Mouse (Mus musculus) spleen, postnatal 10 days (tissue): ENCODE measurements around the gene Rmdn2.

ENCODE experiments used
- DNase-seq, 2 experiments: peaks; one replicate each; pipeline ENCODE4 v3.0.0; 2021 to 2022; ENCODE audit warnings: low spot score in 2 of 2

The Rmdn2 gene

DNA sequence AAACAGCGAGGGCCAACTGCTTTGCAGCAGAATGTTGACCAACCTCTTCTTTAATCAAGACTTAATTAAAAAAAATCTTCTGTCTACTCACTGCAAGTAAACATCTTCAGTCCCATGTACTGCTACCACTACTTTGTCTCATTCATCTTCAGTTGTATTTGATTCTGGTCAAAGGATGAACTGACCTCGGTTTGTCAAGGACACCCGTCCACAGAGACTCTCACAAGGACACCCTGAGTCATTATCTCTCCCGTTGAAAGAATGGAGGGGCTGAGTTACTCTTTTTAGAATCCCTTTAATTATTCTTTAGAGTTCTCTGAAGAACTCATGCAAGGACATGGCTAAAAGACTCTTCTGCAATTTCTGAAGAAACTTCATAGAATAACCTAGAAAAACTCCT is at the start of gene Rmdn2:
Gene Rmdn2, plus strand, starts transcription at position 319 of the 400 bp plus-strand sequence.
- no peak for DNase-seq

DNA sequence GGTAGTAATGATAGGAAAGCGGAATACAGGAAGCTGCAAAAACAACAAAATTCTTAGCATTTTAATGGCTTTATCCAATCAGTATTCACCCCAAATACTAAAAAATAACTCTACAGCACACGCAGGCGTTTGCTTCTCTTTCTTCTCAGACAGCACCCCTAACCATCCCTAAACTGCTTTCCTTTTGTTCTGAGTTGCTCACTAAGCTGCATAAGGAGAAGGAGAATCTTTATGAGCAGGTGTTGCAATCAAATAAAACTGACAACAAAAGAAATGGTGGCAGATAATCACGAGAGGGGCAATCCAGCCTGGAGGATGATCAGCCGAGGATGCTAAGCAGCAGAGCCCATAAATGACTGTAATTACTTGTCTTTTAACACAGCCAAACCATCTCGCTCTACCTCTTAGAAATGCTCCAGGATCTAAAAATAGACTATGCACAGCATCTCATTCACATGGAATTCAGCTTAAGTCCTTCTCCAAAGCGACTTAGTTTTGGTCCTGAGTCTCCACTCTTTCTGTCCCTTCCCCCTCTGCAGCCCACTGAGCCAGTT is 48.5 kb upstream of the Rmdn2 start:
- no peak for DNase-seq

DNA sequence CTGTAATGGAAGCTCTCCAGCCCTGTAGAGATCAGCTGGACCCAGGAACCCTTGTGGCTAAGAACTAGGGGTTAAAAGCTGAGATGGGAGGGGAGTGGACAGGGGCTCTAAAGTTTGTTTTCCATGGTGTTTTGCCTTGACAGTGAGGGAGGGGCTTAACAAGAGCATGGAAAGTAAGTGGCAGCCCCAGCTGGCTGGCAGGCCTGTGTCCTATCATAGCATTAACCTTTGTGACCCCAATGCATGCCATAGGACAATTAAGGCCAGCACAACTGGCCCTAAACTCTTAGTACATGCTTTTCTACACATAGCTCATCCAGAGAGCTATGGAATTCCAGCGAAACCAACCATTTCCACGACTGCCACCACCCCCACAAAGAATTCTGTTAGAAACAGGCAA is 47.9 kb upstream of the Rmdn2 start:
- no peak for DNase-seq

DNA sequence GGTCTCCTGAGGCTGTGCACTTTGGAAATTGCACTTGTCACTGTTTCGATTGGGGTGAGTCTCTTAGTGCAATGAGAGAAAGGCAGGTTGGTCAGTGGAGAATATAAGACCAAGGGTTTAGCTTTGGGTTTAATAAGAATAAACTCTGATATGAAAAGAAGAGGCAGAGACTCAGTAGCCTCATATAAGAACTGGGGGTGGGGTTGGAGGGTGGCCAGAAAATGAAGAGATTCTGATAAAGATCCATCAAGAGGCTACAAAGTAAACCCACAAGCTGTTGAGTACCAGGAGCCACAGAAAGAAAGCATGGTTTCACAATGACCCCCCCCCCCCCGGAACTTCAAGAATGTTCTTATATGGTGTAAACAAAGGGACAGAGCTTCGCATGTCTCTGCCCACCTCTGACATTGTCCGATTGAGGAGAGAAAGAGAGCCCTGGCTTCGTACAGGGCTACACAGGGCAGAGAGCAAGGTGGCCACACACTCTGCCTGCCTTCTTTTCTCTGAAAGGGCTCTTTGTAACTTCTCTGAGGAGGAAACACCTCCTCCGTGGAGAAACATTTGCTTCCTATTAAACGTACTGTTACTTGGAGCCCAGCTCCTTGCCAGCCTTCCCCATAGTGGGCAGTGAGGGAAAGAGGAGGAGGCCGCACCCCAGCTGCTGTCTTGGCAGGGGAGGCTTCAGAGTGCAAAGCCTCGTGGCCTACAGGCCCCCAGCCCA is 46.3 kb upstream of the Rmdn2 start:
- DNase-seq = no peak

DNA sequence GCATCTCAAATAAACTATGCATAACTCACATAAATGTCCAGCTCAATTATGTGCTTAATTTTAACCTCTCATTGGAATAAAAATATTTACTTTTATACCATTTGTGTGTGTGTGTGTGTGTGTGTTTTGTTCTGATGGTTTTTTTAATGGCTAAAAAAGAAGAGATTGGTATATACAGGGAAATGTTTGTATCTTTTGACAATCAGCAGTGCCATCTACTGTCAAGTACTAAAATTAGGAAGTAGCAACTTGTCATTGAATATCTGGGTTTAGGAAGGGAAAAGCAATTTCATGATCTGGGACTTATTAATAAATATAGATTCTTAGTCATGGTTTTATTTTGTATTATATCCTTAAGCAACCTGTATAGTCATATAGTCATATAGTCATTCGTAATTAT is 43.3 kb upstream of the Rmdn2 start:
- DNase-seq = no peak

DNA sequence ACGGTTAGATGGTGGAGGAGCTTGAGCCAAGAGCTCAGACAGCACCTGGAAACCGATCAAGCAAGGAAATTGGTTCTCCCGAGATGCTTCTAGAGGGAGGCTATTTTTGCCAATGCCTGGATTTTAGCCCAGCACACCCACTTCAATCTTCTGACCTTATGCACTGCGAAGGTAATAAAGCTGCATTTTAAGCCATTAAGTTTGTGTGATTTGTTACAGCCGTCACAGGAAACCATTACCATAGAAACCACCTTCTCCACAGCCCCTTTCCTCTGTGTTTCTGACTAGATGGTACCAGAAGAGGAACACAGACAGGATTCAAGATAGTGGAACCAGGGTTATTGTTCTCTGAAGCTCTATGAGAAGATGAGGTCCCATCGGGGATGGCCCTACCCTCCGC is 33.3 kb upstream of the Rmdn2 start:
- DNase-seq = no peak

DNA sequence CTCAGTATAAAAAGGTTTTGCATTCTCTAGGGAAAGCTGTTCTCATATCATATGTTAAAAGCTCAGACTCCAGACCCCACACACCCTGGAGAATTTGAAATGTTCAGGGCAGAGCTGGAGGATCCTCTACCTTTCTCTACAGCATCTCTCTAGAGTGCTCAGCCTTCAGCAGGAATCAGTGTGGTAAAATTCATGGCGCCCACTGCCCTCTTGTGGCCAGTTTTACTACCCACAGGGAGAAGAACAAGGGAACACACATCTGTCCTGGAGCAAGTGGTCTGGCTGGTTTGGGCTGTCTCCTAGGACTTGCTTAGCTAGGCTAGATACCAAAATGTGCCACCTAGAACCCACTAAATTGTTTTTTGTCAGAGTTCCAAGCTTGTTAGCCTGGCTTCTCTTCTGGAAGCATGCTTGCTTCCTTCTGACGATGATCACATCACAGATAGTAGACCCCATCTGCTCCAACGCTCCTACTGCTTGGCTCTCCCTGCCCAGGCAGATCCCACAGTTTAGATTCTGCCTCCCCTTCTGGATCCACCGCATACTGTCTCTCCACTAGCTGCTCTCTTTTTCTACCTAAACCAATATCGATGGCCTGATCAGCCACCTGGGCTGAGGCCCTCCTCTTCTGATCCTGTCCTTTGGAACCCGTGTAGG is 31.3 kb upstream of the Rmdn2 start:
- DNase-seq = peak; percentile 29 to 70

DNA sequence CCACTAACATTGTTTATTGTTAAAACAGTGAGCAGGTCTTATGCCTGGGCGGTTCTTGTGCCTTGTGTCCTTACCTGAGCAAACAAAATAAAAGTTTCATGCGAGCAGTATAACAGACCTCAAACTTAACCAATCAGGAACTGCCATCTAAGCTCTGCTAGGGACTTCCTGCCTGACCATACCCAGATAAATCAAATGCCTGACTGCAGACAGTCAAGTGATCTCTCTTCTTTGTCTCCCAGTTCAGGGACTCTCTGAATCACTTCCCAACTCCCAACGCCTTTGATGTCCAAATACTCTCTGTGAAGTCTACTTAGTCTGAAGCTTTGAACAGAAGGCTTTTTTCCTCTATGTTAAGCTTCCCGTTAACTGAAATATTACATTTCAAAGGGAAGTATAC is 28.2 kb upstream of the Rmdn2 start:
- DNase-seq = no peak

DNA sequence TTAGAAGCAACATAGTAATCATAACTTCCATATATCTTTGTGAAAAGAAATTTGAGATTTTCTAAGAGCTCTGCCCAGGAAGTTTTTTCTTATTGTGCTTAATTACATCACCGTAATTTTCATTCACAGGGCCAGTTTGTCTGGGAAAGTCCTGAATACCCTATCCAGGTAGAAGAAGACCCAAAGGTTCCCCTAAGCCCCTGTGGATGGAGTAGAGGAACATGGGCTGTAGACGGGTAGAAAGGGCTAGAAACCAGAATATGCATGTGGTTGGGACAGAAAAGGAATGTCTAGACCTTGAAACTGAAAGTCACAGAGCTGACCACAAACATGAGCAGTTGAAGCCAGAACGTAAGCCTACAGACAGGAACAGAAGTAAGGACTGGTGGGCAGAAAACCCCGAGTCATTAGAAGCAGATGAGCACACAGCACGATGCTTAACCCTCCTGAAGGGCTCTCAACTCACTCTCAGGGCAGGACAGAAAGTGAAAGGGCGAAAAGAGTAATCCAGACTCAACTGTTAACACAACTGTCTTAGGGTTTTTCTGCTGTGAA is 27.3 kb upstream of the Rmdn2 start:
- no peak for DNase-seq

DNA sequence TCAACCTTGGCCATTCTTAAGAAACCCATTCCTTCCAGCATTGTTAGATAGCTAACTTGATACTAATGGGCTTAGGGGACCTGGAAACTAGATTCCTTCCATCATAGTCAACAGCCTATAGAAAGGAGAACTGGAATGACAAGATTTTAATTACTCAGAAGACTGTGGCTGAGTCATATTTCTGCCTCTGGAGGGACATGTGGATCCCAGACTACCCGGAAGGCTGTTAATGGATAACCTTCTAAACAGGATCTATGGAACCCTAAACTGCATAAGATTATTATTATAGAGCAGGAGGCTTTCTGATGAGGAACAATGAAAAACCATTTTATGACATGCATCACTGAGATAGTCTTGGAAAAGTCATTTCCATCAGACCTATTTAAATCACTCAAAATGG is 21.8 kb upstream of the Rmdn2 start:
- no peak for DNase-seq

DNA sequence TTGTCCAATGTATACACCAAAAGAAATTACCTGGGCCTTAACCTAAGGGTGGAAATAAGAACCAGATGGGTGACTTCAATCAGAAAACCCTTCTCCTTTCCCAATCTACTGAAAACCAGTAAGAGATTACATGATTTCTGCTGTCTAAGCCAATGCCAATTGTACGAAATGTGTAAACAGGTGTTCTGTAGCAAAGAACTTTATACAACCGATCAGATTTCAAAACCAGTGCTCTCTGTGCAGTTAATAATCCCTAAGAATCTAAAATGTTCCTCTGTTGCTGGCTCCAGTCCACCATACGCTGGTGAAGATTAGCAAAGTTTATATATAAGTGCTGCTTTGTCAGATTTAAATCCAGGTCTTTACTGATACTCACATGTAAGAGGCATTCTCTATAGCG is 15.7 kb upstream of the Rmdn2 start:
- no peak for DNase-seq

DNA sequence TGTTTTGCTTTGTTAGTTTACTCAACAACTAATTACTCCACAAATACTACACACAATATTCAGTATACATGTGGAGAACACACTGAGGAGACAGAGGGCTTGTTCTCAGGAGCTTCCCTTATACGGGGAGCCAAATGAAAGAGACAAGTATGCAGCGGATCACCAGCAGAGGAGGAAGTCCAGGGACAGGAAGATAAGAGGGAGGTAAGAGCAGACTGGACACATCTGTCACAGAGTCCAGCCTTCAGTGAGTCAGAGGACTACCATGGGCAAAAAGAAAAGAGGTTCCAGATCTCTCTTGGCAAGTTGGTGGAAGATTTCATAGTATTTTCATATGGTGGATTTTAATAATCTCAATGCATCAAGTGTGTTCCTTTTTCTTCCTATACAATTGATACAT is 13.5 kb upstream of the Rmdn2 start:
- DNase-seq = no peak

DNA sequence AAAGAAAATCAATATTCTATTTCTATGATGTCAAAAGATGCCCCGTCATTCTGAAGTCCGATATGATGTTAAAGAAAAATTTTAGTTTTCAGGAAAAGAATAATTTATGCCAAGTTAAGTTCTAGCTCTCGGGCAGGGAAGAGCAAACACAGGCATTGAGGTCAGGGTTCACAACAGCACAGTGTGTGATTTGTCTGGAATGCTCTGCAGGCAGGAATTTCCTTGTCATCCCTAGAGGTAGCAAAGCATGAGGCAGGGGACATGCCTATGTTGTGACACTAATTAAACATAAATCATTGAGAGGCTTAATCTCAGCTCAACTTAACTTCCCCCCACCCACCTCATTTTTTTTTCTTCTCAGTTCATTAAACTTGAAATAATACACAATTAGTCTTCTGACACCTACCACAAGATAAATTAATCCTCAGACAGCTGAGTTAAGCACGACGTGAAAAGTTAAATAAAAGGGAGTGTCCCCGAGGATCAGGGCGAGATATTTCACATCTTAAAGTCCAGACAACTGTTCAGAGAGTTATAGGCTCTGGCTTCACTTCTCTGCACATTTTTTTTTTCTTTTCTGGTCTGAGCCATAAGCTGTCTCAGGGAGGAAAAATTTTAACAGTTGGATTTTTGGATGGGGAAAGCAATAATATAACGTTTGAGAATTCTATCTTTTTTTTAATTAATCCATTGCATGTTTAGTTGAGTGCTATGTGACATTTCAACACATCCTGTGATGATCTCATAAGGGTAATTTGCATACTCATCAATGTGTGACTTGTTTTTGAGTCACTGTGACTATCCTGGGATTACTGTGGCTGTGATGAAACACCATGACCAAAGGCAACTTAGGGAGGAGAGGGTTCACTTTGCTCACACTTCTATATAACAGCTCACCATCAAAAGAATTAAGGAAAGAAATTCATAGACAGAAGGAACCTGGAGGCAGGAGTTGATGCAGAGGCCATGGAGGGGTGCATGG is 12.8 kb upstream of the Rmdn2 start:
- no peak for DNase-seq

DNA sequence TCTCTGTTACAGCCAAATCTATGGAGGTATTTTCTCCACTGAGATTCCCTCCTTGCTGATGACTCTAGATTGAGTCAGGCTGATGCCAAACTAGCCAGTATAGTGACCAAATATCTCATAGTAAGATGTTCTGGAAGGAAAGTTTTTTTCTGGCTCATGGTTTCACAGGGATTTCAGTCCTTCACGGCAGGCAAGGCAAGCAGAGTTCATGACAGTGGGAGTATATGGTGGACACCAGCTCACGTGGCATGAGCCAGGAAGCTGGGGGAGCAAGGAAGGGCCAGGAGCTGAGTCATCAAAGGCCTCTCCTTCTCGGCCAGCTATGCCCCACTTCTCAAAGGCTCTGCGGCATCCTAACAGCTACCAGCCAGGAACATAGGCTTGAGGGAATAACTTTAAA is 11.6 kb upstream of the Rmdn2 start:
- no peak for DNase-seq

DNA sequence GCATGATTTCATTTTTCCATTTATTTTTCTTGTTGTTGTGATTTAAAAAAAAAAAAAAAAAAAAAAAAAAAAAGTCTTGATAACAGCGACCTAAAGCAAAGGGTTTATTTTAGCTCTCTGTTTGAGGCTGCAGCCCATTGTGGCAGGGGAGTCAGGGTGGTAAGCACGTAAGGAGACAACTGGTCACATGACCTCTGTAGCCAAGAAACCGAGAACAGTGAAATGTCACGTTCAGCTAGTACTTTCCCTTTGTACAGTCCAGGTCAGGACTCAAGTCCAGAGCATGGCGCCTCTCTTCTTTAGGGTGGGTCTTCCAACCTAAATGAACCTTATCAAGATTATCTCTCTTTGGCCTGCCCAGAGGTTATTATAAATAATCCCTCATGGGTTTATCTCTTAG is 9.3 kb upstream of the Rmdn2 start:
- DNase-seq = no peak

DNA sequence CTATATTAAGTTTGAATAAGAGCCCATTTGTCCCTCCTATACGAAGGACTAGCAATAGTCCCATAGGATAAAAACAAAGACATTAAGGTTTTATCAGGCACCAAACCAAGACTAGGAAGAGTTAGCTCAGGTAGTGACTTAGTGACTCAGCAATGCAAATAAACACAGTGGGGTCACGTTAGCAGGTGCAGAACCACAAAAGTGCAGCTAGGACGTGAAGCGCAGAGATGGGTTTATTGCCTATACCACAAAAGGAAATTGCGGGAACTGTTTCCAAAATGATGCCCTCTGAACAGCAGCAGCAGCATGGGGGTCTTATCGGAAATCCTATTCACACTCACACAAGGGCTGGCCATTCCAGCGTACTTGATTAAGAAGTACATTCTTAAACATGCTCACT is 8.2 kb upstream of the Rmdn2 start:
- DNase-seq = no peak

DNA sequence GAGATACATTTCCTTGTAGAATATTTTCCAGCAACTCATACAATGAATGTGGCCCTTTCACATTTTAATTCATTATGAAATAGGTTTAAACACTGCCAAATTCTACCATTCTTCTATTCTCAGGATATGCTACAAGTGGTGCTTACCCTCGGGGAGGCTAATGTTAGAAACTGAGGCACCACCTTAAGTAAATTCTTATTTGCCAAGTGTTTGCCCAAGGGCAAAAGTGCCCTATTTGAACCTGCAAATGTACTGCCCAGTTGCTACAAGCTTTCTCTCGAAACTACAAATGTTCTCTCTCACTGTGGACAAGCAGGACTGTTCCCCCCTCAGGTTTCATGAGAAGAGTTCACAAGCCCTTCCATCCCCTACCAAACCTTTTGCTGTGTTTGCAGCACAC is 5.9 kb upstream of the Rmdn2 start:
- DNase-seq = no peak

DNA sequence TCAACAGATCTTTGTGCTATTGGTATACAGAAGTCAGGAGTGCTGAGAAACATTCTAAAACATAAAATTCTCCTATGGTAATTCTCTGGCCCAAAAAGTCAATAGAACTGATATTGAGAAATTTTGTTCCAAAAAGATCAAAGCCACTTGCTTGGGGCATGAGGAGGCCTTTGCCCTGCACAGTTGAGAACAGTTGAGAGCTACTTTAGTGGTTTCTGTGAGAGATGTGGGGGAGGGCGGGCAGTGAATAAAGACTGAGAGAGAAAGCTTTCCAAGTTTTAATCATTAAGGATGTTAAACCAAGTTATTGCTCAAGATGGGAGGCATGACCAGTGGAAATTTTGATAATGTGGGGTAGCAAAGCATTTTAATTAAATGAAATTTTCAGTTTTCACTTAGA is 2.0 kb upstream of the Rmdn2 start:
- no peak for DNase-seq

DNA sequence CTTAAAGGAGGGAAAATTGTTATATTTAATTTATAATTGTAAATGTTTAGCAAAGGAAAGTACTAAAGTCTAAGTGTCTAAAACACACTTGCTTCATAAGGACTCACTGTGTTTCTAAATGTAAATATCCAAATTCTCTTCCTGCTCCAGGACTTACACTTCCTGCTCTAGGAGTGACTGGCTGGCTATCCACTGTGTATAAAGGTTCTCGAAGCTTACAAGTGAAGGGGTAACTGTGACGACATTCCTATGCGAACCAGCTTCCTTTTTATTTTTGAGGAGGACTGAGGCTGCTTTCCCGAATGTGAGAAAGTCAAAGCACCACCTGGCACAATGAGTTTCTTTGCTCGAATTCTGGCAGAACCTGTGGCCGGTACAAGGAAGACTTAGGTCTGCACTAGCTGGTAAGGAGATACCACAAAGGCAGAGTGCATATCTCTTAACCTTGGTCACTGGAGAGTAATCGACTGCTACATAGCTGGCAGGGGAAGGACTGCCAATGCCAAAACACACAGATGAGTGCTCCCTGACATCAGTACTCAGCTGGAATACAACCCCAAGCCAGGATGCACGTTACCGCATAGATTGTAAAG is 1.4 kb upstream of the Rmdn2 start:
- no peak for DNase-seq

DNA sequence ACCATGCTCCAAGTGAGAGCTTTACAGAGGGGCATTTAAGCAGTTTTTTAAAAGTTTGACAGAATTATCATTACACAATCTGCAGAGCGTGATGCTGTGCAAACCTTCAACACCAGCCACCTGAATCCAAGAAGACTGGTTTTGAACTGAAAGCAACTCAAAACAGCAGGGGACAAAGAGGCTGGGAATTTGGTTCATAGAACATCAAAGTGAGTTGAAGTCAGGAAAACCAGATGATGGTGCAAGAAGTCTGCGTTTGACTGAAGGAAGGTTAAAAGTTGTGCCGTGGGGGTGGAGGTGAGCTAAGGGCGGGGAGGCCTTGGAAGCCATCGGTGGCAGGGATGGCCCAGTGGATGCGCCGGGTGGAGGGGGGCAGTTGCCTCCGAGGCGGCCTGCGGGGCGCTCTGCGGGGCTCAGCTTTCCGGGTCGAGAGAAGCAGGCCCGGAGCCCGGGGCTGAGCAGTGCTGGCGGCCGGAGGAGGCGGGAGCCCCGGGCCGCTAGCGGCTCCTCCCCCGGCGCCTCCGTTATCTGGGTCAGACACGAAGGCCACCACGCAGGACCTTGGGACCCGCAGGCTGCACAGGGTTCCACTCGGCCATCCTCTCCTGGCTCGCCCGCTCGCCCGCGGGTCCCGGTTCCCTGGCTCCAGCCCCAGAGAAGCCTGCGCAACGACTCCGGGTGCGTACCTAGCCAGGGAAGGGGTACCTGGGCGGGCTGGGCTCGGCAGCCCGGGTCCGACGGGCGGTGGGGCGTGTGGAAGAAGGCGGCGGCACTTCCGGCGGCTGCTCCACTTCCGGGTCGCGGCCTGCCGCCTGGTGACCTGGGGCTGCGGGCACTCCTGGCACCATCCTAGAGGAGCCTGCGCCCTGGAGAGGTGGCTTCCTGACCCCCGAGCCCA is 3.3 kb downstream of the Rmdn2 start:
- DNase-seq = peak; percentile 65 to 74

DNA sequence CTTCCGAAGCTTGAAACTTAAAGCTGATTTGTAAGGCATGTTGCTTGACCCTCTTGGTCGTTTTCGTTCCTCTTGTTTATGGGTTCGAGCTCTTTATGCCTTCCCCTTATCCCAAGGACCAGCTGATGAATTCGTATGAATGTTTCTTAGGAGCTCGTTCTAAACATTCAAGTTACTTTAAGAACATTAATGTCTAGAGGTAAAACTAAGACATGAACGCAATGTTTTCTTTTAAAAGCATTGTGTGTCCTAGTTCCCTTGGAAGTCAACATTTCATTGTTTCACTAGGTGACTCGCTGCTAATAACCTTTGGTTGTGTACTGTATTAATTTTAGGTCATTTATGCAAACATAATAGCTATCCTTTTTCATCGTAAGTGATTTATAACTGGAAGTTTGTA is 4.2 kb downstream of the Rmdn2 start:
- no peak for DNase-seq
